Mouse (Mus musculus) urinary bladder, postnatal 4 days (tissue): ENCODE measurements at regions not wholly inside any gene's neighbourhood (a gene's known extent, or its start where the extent isn't known, plus 50 kb on each side); places are given as distances from the start of the nearest gene placed in this dataset.

Source experiments
- DNase-seq, 2 experiments: peaks; one replicate each; pipeline ENCODE4 v3.0.0; 2021 to 2022; ENCODE audit warnings: low spot score in 2 of 2

DNA sequence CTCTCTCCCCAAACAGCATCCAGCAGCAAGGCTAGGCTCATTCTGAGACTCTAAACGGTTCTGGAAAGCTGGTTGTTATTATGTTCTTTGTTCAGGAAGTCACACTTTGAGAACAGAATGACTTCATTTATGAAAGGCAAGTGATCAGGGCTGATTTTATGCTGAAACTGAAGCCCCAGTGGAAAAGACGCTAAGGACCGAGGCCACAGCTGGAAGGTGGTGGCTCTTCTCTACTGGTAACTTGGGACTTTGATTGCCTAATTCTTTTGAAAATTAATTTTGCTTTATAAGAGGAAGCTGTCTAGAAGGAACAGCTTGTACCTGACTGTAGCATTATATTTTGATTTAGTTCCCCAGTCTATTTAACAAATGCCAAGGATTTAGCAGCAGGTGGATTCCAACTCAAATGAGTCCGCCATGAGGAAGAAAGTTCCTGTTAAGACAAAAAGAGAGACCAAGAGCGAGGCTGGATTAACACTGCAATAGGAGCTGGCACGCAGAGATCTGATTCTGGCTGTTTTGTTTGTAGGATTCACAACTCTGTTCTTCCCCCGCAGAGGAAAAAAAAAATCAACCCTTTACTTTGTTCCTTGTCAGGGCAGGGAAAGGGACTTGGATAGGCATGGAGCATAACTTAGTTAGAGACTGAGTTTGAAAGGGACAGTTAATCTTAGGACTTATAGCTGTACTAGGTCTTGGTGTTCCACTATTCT, 388.3 kb upstream of the Slc30a5 start:
- DNase-seq = no peak

DNA sequence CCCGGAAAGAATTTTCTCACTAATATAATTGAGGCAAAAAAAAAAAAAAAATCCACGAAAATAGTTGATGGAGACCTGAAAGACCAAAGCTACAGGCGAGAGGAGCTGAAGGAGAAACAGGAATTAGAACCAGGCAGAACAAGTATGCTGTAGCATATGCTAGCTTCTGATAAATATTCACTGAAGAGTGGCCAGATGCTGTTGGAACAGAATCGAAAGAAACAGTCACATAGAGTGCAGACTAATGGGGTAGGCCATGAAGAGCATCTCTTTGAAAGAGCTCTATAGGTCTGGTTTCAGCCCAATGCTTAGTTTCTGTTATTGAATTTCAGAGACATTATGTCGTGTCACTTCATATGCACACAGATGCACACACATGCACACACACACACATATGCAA, 386.3 kb upstream of the Slc30a5 start:
- DNase-seq = no peak

DNA sequence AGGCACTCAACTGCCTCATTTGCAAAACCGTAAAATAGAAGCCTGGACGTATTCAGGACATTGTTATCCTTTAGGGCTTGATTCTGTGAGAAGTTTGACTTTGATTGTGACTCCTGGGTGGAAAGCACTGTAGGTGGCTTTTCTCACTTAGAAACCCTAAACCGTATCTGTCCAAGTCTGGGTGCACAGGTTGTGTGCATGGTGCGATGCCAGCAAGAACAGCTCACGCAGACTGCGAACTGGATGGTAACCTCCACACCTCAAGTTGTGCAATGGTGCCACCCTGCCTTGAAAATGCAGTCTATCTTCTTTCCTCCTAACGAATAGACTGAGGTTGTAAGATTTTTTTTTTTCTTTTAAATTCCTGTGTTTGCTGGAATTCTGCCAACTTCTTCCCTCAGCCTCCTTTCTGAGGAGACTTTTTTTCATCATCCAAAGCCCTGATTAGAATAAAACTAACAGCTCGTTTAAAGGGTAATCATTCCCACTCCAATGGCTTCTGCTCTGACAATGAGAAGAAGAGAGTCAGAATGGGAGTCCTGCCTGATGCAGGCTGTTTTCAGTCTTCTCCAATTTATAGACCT, 383.8 kb upstream of the Slc30a5 start:
- no peak for DNase-seq

DNA sequence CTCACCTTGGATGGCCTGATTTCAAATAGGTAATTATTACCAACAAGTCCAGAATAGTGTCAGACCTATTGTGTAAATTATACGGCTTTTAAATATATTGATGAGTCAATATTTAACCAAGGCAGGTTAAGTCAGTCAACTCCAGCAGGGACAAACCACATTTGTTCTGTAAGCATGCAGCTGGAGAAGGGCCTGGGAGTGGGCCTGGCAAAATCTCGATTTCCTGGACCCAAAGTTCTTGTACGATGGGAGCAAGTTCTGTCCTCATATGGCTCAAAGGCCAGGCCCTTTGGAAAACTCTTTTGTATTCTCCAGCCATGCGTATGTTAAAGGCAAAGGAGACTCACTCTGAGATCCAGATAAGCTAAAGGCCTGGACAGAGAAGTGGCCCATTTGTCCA, 383.2 kb upstream of the Slc30a5 start:
- no peak for DNase-seq

DNA sequence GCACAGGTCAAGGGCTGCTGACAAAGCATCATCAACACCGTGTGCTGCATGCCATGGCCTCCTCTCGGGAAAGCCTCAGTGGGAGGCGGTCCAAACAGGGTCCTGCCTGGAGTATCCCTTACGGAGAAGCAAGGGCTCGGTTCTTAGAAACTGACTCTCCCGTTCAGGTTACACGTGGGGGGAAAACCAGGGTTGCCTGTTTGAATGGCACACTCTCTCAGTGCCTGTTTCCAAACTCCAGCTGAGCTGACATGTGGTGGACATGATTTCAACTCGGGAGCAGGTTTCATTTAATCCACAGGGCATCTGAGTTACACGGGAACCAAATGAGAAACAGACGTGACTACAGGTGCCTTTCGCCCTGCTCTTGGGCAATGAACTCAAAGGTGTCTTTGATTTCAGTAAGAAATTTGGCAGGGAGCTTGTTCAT, 382.6 kb upstream of the Slc30a5 start:
- DNase-seq = no peak

DNA sequence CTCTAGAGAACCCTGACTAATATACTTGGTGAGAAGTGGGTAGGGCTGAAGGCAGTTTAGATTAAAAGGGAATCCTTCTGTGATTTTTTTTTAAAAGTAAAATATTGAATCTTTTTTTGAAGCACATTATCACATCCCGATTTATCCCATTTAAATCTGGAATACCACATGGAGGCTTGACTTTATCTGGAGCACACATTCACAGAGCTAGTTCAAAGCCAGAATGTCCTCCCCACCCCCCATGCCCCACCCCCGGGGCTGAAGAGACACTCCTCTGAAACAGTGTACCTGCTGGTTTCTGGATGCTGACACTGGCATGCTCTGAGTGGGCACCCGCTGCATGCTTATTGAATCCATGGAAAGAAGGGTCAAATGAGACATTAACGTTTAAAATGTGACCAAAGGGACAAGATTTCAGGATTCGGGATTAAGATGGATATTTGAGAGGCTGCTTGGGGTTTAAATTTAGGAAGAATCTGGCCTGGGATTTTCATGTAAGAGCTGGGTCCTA, 382.0 kb upstream of the Slc30a5 start:
- no peak for DNase-seq

DNA sequence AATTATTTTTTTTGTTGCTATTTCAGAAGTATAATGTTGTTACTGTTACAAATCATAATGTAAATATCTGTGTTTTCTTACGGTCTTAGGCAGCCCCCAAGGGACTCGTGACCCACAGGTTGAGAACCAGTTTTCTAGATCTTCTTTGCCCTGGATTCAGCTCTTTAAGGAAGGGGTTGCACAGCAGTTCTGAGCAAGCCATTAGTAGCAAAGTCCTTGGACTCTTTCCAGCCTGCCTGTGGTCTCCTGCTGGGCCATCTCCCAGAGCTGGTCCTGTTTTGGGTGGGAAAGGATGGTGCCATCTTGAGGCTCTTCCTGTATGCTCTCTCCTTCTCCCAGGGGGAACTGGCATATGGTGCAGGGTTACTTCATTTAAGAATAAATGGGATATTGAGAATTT, 380.9 kb upstream of the Slc30a5 start:
- DNase-seq = no peak

DNA sequence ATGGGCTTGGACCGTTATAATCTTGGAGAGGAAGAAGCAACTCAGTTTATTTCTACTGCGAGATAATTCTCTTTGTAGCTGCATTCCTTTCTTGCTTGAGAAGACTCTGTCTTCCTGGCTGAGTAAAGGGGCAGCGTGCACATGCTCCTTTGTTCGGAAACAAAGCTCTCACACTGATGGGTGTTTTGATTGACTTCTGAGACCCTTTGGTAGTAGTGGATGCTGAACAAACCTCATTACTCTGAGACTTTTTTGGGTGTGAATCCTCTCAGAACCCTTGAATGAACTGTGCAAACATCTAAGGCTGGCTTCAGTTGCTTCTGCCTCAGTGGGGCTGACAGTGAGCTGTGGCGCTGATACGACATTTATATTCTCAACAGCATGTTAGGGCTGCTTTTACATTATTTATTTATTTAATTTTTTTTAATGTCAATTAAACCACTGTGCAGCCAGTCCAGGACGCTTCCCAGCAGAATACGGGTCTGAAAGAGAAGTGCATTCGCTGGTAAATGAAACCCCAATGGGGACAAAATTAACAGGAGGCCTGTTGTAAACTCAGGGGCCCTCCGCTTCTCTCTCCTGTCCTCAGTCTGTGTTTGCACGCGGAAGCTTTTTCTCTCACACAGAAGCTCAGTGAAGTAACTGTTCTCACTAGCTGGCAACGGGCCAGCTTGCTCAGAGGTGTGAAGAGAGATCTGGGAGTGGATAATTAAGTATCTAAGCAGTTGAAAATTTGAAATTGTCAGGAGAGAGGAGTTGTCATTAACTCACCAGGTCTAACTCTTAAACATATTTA, 380.1 kb upstream of the Slc30a5 start:
- DNase-seq = no peak

DNA sequence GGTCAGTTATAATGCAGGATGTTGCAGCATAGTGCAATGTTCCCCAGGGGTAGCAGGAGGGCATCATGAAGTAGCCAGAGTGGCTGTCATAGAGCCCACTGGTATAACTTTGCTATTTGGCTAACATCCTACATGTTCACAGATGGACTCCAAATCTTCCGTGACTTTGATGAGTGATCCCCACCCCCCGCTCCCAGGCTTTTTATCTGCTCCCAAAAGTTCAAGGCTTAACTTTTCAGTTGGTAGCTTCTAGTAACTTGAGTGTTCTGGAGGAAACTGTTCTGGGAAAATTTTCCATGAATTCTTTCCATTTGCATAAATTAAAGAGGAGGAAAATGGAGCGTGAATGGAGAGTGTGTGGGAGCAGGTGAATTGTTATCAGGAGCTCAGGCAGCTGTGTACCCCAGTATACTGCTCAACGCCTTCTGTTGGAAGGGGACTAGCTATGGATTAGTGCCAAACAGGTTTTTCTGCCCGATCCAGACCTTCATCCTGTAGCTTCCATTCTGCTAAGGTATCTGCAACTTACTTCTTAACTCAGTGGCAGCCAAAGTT, 379.2 kb upstream of the Slc30a5 start:
- DNase-seq = no peak

DNA sequence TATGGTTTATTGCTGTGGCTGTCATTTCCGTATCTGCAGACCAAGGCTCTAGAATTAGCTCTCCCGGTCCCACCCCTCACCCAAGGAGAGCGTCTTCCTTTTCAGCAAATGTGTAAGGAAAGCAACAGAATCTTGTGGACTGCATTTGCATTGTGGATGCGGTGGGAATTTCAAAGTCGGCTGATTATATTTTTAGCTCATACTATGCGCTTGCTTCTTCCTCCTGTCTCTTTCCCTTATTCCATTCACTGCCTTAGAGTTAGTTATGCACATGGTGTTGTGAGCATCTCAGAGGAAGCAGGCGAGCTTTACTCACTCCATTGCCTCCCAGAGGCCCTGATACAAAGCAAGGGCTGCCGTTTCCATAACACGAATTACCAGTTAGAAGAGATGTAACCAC, 375.6 kb upstream of the Slc30a5 start:
- no peak for DNase-seq

DNA sequence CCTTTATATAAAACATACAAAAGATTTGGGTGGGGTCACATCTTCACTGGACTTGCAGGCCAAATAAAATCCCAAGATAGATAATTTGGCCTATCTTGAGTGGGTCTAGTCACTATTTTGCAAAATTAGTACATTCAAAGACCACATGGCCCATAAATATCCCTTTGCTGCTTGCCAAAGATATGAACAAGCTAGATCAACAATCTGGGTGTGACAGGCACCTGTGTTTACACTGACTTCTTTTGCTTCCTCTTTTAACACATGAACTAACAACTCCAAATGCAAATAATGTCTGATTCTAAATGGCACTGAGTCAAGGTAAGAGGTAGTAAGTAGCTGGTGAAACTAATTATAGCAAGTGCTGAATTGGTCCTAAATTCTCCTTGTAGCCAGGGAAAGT, 370.2 kb upstream of the Slc30a5 start:
- DNase-seq = no peak

DNA sequence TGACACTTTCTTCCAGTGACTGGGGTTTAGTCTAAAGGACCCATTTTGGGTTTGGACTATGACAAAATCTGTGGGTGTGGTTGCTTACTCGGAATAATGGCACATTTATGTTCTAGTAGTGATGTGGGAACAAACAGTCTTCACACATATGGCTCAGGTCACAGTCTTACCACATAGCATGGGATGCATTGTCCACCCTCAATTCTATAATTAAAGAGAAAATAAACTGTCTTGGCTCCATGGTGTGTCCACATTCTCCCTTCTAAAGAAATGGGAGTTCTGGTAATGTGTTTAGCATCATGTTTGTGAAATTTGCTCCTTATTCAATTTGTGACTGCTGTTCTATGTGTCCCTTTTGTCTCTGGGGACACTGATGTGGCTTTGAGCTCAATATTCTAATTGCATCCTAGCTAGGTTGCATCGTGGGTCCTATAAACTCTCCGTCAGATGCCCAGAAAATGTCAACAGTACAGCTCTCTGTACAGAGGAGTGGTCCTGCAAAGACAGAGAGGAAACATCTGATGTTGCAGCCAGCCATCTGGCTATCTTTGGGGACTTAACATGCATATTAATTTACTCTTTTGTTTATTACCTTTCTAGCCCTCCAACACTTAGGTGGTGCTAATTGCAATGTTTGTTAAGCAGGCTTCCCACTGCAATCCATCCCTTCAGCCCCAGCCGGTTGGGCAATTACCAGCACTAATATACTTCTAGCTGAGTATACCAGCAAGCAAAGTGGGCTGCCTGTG, 369.5 kb upstream of the Slc30a5 start:
- no peak for DNase-seq

DNA sequence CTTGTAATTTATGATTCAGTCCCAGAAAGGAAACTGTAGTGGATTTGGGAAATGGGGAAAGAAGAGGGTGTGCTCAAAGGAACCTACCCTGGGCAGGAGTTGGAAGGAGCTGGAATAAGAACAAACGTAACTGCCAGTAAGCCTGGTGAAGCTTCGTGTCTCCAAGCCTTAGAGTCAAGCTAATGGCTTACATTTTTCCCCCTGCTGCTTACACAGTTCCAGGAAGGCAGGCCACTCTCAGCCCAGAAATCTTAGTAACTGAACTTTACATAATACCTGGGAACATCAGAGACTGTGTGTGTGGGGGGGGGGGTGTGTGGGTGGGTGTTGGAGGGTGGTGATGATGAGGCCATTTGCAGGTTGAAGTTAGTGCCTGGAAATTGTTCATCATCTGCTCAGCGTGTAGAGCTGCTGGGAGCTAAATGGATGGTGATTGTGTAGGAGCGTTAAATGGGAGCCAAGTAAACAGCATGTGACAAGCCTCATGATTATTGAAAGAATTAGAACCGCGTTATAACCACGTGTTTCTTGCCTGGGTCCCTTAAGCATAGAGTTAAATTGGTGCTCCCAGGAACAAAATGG, 357.1 kb upstream of the Slc30a5 start:
- no peak for DNase-seq

DNA sequence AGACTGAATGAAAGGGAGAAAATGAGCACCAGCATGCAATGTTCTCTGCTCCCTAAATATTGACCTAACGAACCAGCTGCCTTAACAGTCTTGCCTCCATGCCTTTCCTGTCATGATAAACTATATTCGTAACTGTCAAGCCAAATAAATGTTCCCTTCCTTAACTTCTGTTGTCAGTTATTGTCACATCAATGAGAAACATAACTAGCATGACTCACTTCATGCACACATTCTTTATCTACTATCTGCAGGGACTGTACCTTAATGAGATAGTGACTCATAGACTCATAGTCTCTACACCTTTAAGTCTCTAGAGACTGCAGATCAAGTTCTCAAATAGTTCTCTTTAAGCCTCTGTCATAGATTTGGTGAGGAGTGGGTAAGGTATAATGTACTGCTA, 349.2 kb upstream of the Slc30a5 start:
- DNase-seq = no peak

DNA sequence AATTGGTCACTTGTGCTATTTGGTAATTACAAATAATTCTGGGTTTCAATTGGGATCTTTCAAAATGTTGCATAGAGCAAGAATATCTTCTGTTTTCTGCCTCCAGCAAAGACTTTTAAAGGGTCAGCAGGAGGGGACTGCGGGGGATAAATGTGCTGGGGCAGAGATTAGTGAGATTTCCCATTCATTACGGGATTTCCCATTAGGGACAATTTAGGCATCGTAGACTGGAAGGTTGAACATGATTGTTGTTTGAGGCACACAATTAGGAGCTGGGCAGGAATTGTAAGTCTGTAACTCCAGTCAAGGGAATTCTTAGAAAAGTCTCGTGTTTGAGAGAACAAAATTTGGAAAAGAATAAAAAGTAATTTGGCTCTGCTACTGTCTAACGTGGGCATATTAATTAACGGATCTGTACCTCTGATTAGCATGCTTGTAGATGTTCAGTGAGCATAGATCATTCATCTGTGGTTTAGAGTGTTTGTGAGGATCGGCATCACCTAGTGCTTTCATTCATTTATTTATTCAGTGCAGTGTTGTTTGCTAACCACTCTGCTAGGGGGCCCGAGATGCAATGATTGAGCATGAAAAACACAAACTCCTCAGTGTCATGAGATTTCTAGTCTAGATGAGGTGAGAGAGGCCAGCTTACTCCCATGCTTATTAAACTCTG, 341.9 kb upstream of the Slc30a5 start:
- DNase-seq = no peak

DNA sequence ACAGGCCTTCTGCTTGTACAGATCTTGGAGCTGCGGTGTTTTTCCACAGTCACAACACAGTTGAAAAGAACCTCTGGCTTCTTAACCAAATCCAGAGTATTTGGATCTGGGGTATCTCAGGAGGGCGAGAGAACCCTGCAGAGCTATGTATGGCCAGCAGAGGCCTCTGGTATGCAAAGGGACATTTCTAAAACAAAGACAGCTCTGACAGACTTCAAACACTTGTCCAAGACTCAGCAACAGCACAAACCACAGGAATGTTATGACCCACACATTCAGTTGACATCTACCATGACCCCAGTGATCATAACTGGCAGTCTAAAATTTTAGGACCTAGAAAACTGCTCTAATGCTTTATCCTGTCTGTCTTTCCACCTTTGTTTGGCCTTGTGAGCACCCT, 328.5 kb upstream of the Slc30a5 start:
- no peak for DNase-seq

DNA sequence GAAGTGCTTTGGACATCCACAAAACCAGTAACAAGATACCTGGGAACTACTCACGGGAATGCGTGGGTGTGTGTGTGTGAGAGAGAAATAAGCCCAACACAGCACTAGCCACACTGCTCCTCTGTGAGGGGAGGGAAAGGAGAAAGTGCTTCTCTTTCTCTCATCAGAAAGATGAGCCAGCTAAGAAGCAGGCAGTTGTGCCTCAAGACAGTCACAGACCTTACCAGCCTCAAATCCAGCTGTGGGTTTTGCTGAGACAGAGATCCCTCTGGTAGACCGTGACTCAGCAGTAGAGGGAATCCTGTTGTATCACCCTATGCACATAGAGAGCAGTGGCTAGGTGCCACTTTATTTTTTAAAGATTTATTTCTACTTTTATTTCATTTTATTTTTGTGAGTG, 326.7 kb upstream of the Slc30a5 start:
- no peak for DNase-seq

DNA sequence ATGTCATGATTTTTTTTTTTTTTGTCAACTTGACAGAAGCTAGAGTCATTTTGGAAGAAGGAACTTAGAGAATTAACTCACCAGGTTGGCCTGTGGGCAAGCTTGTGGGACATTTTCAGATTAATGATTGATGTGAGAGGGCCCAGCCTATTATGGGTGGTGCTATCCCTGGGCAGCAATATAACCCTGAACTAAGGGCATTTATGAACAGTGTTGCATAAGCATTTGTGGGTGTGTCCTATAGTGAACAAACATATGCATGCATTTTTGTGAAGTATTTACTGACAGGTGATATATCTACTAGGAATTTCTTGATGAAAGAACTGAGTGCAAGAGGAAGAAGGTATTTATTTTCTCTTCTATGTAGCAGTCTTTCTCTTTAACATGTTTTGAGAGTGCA, 320.5 kb upstream of the Slc30a5 start:
- DNase-seq = no peak

DNA sequence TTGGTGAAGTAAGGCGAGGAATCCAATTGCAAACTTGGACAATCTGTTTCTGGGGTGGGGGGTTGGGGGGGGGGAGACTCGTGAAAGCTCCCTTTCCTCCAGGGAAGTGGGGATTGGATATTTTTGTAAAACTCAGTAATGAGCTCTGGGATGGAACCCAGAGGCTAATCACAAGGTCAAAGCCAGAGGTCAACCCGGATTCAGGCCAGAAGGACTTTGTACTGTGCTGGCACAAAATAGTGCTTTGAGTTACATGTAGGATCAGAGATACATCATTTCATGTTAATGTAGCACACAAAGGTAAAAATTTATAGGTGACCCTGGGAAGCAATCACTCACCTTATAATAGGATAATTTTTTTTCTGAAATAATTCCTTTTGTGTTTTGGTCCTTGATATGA, 309.5 kb upstream of the Slc30a5 start:
- no peak for DNase-seq

DNA sequence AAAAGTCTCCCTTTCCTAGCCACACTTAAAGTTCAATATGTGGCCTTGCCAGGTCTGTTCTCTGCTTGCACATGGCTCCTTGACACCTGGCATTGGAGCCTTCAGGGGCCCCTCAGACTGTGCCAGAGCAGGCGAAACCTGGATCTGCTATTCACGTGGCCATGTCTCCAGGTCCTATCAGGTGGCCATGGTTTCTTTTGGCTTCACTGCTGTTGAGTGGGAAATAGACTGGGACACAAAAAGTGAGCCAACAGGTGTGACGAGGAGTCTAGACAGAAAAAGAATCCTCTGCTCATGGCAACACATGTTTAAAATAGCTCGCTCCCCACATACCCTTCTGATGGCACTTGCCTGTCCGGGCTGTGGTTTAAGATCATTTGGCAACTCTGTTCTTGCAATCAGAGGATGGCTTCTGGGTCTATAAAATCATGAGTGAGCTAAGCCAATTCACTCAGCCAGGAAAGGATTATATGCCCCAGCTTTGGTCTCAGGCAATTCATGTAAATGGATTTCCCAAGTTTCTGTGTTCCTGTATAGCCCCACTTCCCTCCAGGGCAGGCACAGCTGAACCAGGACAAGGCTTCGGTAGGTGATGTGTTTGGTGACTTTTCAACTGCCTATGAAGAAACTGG, 309.0 kb upstream of the Slc30a5 start:
- DNase-seq = no peak
